Mouse (Mus musculus): ENCODE measurements around the gene Tmem222.

DNA sequence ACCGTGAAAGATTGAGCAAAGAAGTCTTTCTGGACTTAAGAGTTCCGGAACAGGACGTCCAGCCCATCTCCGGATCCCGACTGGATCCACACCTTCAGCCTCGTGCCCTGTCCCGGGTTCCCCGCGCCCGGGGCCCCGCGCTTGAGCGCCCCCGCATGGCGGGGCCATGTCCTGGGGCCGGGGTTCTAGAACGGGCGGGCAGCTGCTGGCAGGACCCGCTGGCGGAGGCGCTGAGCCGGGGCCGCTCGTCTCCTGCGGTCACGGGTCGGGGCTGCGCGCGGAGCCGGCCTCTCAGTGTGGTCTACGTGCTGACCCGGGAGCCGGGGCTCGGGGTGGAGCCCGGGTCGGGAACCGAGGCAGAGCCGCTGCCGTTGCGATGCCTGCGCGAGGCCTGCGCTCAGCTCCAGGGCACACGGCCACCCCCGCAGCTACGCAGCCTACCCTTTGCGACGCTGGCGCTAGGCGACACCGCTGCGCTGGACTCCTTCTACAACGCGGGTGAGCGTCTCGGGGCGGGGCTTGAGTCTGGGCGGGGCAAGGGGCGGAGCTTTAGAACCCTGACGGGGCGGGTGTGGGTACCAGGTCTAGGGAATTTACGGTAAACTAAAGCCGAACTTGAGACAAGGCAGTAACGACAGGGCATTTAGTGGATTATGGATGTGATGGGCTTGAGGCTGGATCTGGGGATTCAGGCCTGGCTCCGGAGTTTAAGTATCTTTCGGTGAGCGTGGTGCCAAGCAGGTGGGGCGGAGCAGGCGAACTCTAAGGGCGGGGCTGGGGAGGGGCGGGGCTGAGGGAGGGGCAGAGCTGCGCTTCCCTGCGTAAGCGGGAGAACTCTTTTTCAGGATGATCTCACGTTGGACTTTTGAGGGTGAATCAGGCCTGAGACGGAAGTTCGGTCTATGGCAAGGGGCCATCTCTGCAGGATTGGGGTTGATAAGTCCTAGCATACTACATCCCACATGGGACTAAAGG lies 36.4 kb downstream of the Tmem222 start:
- TF ChIP-seq EP300 (IDR thresholded peaks at IDR 0.05): no peak; the same call in 1 of the 2 replicates
- TF ChIP-seq CTCF (IDR thresholded peaks at IDR 0.05): peak; percentile 36

All from lung, postnatal 0 days (tissue).